Mouse (Mus musculus): Measurements from ENCODE around the gene Hsd3b2. TPM values are rescaled to one million over a fixed set of nuclear protein-coding genes. Genes with fewer than 3 reads are reported as not detected.

The Hsd3b2 gene
- not detected in 2 replicates for total RNA-seq (2023)

DNA sequence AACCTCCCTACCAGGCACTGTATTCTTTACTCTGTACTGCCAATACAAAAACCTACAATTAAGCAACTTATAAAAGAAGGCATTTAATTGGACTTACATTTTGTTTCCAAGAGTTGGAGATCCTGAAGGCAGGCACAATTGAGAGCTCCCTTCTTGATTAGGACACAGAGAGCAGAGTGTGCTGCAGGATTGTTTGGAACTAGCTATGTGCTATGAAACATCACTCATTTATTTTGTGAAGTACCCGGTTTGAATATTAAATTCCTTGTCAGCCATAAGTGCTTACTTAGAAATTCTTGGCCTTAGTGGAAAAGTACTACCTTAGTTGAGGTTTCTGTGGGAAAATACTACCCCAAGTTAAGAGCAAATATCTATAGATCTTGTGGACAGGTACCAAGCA is at the start of gene Hsd3b2:
Gene Hsd3b2, minus strand, starts transcription at position 168 of the 400 bp plus-strand sequence.

Other genes with a start within 250 kb of the Hsd3b2 start
- gene Hsd3b4, start 214.0 kb downstream of the Hsd3b2 start, total RNA-seq (2023): not detected in 2 replicates
- not detected in 2 replicates for gene Gm10681, start 135.7 kb downstream of the Hsd3b2 start, total RNA-seq (2023)
- not detected in 2 replicates for gene Hsd3b5, start 94.3 kb downstream of the Hsd3b2 start, total RNA-seq (2023)
- not detected in 2 replicates for gene Hsd3b3, start 38.6 kb upstream of the Hsd3b2 start, total RNA-seq (2023)
- not detected in 2 replicates for gene Hsd3b6, start 89.9 kb upstream of the Hsd3b2 start, total RNA-seq (2023)
- gene Hsd3b1, start 135.3 kb upstream of the Hsd3b2 start, total RNA-seq (2023): not detected in 2 replicates
- gene Hao2, start 168.7 kb upstream of the Hsd3b2 start, total RNA-seq (2023): not detected in 2 replicates

Data from neutrophil, adult 65 days (primary cell).